Mouse (Mus musculus) kidney, embryonic 15.5 days (tissue): ENCODE results near the gene Tmx2. TPM values are rescaled to one million over a fixed set of nuclear protein-coding genes. Genes with fewer than 3 reads are reported as not detected.
A peak's percentile ranks its signal among the peaks of the same experiment; 100 is the strongest.
"Not testable (repeated sequence)": the region's sequence is repeated elsewhere in the genome, so short reads cannot be mapped to it uniquely, and the experiment has no call there.

Experiments used
- ATAC-seq: fragments of 200-750 bp; cut with Nextera tagmentation; replicated peaks from 2 replicates; pipeline ENCODE4 v1.8.0; 2017; ENCODE audit warnings: moderate TSS enrichment; ENCODE audit not compliant: low FRiP score
- H3K27ac ChIP-seq: fragments of 300-500 bp; sonication (generic); 2 replicates; pipeline ENCODE4 v1.5.1; 2015; ENCODE audit warnings: mild to moderate bottlenecking, inconsistent platforms
- H3K27me3 ChIP-seq: fragments of 300-500 bp; sonication (generic); 2 replicates; pipeline ENCODE4 v1.6.1; 2015; ENCODE audit warnings: inconsistent platforms
- H3K36me3 ChIP-seq: fragments of 300-500 bp; sonication (generic); 2 replicates; pipeline ENCODE4 v1.6.1; 2015; ENCODE audit warnings: inconsistent platforms
- H3K4me1 ChIP-seq: fragments of 300-500 bp; sonication (generic); 2 replicates; pipeline ENCODE4 v1.6.1; 2015; ENCODE audit warnings: inconsistent platforms
- H3K4me2 ChIP-seq: fragments of 300-500 bp; sonication (generic); 2 replicates; pipeline ENCODE4 v1.6.1; 2015; ENCODE audit warnings: moderate library complexity, mild to moderate bottlenecking, inconsistent platforms
- H3K4me3 ChIP-seq: fragments of 300-500 bp; sonication (generic); replicated peaks from 2 replicates; pipeline ENCODE4 v1.5.1; 2015; ENCODE audit warnings: mild to moderate bottlenecking, inconsistent platforms
- H3K9ac ChIP-seq: fragments of 300-500 bp; sonication (generic); 2 replicates; pipeline ENCODE4 v1.6.1; 2015; ENCODE audit warnings: mild to moderate bottlenecking, inconsistent platforms
- H3K9me3 ChIP-seq: fragments of 300-500 bp; sonication (generic); replicated peaks from 2 replicates; pipeline ENCODE4 v1.6.1; 2016; ENCODE audit warnings: inconsistent platforms
- WGBS: fragments of 180-500 bp; shearing (Covaris S2); methylation state at CpG from one replicate; pipeline ENCODE4 v1.1.7; 2015; ENCODE audit warnings: mixed read lengths; 5-methylcytosine and 5-hydroxymethylcytosine counted together
- polyA plus RNA-seq: library from polyadenylated mRNA; unstranded; fragments of >200 nt; fragmentation: Nextera tagmentation; extraction: Ambion mirVana; gene quantifications from 2 replicates; pipeline ENCODE4 v1.2.1, GENCODE M21; 2015

Tmx2 gene
- polyA plus RNA-seq, 1 experiment from 2014 or later: 174 TPM

GRCm38 (mm10) chr2:84677968-84678880, 716 bp downstream of the Tmx2 start, which contains the start of the genes Gm28635 and Med19:
Gene Gm28635 (minus strand): TSS chr2:84678041.
Gene Med19 (plus strand): TSS chr2:84678402.
- WGBS: under 1% methylated on average over 44 of the region's 44 CpGs
- Histone ChIP-seq H3K4me3 (peak within 1 kb of the TSS; percentile 98), H3K9me3 (no peaks in the 10 kb centered on the region), H3K27me3 (no peaks in the 10 kb centered on the region), H3K36me3 (peaks cover 40% of the 10 kb centered on the region), H3K27ac (peak within 1 kb of the TSS; percentile 88), H3K4me2 (peak within 1 kb of the TSS; percentile 68), H3K4me1 (peaks cover 20% of the 10 kb centered on the region), H3K9ac (peak within 1 kb of the TSS; percentile 94)
- peak; percentile 100 for ATAC-seq

DNA sequence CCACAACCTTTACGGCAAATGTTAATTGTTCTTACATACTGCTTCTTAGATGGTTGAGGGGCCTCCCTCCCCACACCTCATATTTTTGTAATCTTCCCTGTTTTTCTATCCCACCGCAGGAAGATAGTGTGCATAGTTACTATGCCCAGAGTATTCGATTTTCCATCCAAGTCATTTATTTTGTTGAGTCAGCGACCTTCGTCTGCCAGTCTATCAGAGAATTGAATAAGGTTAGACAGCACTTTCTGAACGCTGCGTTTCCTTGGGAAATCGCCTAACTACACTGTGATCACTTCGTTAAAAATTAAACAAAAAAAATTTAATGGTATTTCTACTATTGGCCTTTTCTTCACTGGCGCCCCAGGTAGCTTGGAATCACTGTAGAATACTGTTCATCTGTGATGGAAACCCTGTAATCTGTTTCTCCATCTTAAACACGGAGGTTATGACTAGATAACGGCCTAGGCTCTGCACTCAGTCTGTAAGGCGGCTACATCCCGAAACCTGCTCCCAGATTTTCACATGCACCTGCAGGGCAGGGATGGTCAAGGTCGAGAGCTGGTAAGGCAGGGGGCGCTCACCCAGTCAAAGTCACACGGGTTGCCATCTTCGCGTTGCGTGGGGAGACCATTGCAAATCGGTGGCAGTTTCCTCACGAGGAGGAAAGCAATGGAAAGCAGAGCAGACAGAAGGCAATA, 1.5 kb downstream of the Tmx2 start:
- 9% methylated on average over 22 of the region's 22 CpGs for WGBS
- H3K27me3 ChIP-seq: no peaks in the 10 kb centered on the region
- H3K9ac ChIP-seq: peak overlapping the region; percentile 49
- ATAC-seq: peak; percentile 65
- H3K4me2 ChIP-seq: peak overlapping the region; percentile 61
- H3K4me1 ChIP-seq: peaks cover 20% of the 10 kb centered on the region
- H3K36me3 ChIP-seq: peaks cover 45% of the 10 kb centered on the region
- H3K9me3 ChIP-seq: no peaks in the 10 kb centered on the region
- H3K27ac ChIP-seq: peak overlapping the region; percentile 83
- peak overlapping the region; percentile 98 for H3K4me3 ChIP-seq

DNA sequence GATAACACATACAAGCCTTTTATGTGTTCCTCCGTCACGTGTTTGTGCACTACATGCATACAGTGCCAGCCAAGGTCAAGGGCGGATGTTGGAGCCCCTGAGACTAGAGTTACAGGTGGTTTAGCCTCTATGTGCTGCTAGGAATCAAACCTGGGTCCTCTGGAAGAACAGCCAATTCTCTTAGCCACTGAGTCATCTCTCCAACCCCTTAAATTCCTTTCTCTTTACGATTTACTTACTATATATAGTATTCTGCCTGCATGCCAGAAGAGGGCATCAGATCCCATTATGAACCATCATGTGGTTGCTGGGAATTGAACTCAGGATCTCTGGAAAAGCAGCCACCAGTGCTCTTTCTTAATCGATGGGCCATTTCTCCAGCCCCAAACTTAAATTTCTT, 7.4 kb downstream of the Tmx2 start:
- not testable (repeated sequence) for H3K4me3 ChIP-seq, H3K9me3 ChIP-seq, H3K9ac ChIP-seq, ATAC-seq, H3K27me3 ChIP-seq
- Histone ChIP-seq H3K36me3 (peaks cover 58% of the 10 kb centered on the region), H3K27ac (0 out of 2 replicates have a peak overlapping the region, but pooled peaks have one; percentile 97), H3K4me2 (0 out of 2 replicates have a peak overlapping the region, but pooled peaks have one; percentile 71), H3K4me1 (peaks cover 15% of the 10 kb centered on the region)
- 64% methylated on average over 4 of the region's 5 CpGs for WGBS

GRCm38 (mm10) chr2:84670569-84670933, 8.4 kb downstream of the Tmx2 start, which contains the start of gene Selenoh:
Gene Selenoh (minus strand): TSS chr2:84670770.
- peak within 1 kb of the TSS; percentile 96 for H3K4me3 ChIP-seq
- ATAC-seq: peak; percentile 96
- under 1% methylated on average over 20 of the region's 20 CpGs for WGBS
- H3K4me1 ChIP-seq: peaks cover 10% of the 10 kb centered on the region
- peak within 1 kb of the TSS; percentile 97 for H3K27ac ChIP-seq
- no peaks in the 10 kb centered on the region for H3K9me3 ChIP-seq
- peaks cover 52% of the 10 kb centered on the region for H3K36me3 ChIP-seq
- no peaks in the 10 kb centered on the region for H3K27me3 ChIP-seq
- H3K9ac ChIP-seq: peak within 1 kb of the TSS; percentile 98
- peak within 1 kb of the TSS; percentile 71 for H3K4me2 ChIP-seq

DNA sequence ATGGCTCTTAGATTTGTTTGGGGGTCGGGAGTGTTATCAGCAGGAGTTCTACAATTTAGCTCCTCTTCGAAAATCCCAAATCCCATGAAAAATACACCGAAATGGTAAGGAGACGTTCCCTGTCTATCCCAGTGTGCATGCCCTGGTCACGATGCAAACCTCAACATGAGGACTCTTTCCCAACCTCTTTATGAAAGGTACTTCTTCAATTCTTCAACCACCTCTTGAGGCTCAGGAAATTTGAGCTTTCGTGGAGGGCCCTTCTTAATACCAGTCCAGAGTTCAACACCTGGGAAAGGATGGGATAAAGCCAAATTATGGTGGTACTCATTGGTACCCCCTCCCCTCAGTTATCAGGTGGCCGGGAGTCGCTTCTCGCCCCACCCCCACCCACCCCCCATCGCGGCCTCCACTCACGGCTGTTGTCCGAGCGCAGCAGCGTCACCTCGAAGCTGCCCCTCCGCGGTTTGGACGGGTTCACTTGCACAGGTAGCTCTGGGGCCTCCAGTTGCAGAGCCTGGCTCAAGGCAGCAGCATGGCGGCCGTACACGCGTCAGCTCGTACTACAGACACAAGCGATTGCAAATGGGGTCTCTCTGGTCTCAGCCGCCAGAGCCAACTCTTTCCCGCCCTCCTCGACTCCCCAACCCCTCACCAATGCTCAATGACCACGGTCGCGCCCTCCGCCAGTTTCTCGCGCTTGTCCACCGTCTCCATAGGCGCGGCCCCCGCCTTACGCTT, 8.9 kb downstream of the Tmx2 start:
- Histone ChIP-seq H3K36me3 (peaks cover 46% of the 10 kb centered on the region), H3K4me1 (peaks cover 10% of the 10 kb centered on the region), H3K4me2 (peak overlapping the region; percentile 71), H3K4me3 (peak overlapping the region; percentile 96), H3K27me3 (no peaks in the 10 kb centered on the region), H3K9me3 (no peaks in the 10 kb centered on the region), H3K9ac (peak overlapping the region; percentile 98), H3K27ac (peak overlapping the region; percentile 97)
- peak; percentile 86 for ATAC-seq
- 3% methylated on average over 39 of the region's 39 CpGs for WGBS

GRCm38 (mm10) chr2:84666081-84666480, 12.9 kb downstream of the Tmx2 start:
- peaks cover 10% of the 10 kb centered on the region for H3K4me1 ChIP-seq
- no peak overlapping the region for H3K4me2 ChIP-seq
- peak overlapping the region; percentile 66 for H3K27ac ChIP-seq
- H3K9me3 ChIP-seq: no peaks in the 10 kb centered on the region
- H3K4me3 ChIP-seq: no peak overlapping the region
- peaks cover 20% of the 10 kb centered on the region for H3K36me3 ChIP-seq
- no peak overlapping the region for H3K9ac ChIP-seq
- ATAC-seq: no peak
- H3K27me3 ChIP-seq: no peaks in the 10 kb centered on the region
- WGBS: 58% methylated on average over 12 of the region's 12 CpGs

DNA sequence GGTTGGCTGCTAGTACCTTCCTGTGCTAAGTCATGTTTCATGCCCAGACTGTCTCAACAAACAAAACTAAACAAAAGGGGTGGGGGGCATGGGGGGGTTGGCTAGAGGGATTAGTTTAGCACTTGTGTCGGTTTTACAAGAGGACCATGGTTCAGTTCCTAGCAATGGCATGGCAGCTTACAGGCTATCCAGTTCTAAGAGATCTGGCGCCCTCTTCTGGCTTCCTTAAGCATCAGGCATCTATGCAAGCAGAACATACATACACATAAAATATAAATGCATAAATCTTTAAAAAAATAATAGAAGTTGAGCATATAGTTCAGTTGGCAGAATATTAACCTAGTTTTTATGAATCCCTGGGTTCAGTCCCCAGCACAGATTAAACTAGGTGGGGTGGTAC, 16.1 kb downstream of the Tmx2 start:
- H3K36me3 ChIP-seq: peaks cover 8% of the 10 kb centered on the region; the same call in 1 of the 2 replicates
- no peak overlapping the region for H3K4me3 ChIP-seq
- H3K27me3 ChIP-seq: no peaks in the 10 kb centered on the region
- 0 out of 2 replicates have a peak, but pooled peaks have one; percentile 26 for ATAC-seq
- no peak overlapping the region for H3K9ac ChIP-seq
- H3K9me3 ChIP-seq: no peaks in the 10 kb centered on the region
- no peaks in the 10 kb centered on the region for H3K4me1 ChIP-seq
- WGBS: 28% methylated on average over 2 of the region's 2 CpGs
- no peak overlapping the region for H3K4me2 ChIP-seq
- H3K27ac ChIP-seq: no peak overlapping the region

GRCm38 (mm10) chr2:84660253-84660652, 18.7 kb downstream of the Tmx2 start:
- no peak overlapping the region for H3K4me3 ChIP-seq
- H3K36me3 ChIP-seq: no peaks in the 10 kb centered on the region
- H3K4me2 ChIP-seq: no peak overlapping the region
- ATAC-seq: no peak; the same call in 1 of the 2 replicates
- H3K9ac ChIP-seq: no peak overlapping the region
- H3K4me1 ChIP-seq: no peaks in the 10 kb centered on the region
- no peaks in the 10 kb centered on the region for H3K9me3 ChIP-seq
- no peak overlapping the region for H3K27ac ChIP-seq
- H3K27me3 ChIP-seq: no peaks in the 10 kb centered on the region
- 67% methylated on average over 3 of the region's 3 CpGs for WGBS

DNA sequence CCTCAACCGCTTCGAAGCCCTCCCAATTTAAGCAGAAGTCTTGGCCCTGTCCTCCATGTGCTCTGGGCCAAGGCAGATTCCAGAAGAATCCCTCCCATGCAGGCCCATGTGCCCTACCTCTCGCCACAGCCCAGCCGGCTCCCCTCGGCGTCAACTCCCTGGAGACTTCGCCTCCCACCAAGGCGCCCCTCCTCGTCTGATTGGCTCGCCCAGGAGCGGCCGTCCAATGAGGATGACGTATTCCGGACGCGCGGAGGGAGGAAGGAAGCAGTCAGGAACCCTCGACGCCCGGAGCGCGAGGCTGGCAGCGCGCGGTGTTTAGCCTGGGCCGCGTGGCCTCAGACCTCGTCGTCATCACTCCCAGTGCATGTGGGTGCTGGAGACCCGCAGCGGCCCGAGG, 20.1 kb downstream of the Tmx2 start, which contains the start of gene Btbd18:
TSS of gene Btbd18 (plus strand) at position 274 of the 400 bp plus-strand sequence.
- H3K4me2 ChIP-seq: no peak within 1 kb of the TSS
- H3K36me3 ChIP-seq: no peaks in the 10 kb centered on the region
- H3K4me3 ChIP-seq: no peak within 1 kb of the TSS
- no peaks in the 10 kb centered on the region for H3K27me3 ChIP-seq
- WGBS: 90% methylated on average over 32 of the region's 32 CpGs
- H3K4me1 ChIP-seq: no peaks in the 10 kb centered on the region
- no peak for ATAC-seq
- no peak within 1 kb of the TSS for H3K9ac ChIP-seq
- H3K9me3 ChIP-seq: no peaks in the 10 kb centered on the region
- H3K27ac ChIP-seq: no peak within 1 kb of the TSS

DNA sequence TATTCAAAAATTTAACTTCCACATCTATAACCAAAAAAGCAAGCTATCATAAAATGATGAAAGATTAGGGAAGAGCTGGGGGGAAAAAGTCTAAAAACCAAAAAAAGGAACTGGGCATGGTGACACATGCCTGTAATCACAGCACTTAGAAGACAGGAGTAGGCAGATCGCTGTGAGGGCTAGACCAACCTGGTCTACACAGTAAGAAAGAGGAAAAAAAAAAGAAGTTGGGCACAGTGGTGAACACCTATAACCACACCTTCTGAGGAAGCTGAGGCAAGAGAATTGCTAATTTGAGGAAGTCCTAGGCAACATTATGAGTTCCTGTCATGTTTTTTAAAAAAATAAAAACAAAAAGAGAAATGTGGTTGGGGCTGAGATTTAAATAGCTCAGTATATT, 23.1 kb downstream of the Tmx2 start:
- Histone ChIP-seq H3K9me3 (no peaks in the 10 kb centered on the region), H3K4me2 (no peak overlapping the region), H3K4me1 (peaks cover 6% of the 10 kb centered on the region; the same call in 1 of the 2 replicates), H3K9ac (no peak overlapping the region), H3K27ac (no peak overlapping the region), H3K27me3 (no peaks in the 10 kb centered on the region), H3K4me3 (no peak overlapping the region), H3K36me3 (no peaks in the 10 kb centered on the region)
- ATAC-seq: no peak
- 76% methylated on average over 1 of the region's 1 CpGs for WGBS

DNA sequence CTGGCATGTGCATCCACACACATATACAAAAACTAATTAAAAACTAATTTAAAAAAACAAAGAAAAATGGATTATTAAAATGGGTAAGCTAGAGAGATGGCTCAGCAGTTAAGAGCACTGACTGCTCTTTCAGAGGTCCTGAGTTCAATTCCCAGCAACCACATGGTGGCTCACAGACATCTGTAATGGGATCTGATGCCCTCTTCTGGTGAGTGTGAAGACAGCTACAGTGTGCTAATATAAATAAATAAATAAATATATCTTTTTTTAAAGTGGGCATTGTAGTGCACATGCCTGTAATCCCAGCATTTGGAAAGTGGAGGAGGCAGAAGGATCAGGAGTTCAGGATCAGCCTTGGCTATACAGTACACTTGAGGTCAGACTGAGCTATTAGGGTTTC, 25.6 kb downstream of the Tmx2 start:
- no peaks in the 10 kb centered on the region for H3K36me3 ChIP-seq
- H3K4me2 ChIP-seq: no peak overlapping the region
- no peak for ATAC-seq
- H3K27me3 ChIP-seq: no peaks in the 10 kb centered on the region
- no peak overlapping the region for H3K9ac ChIP-seq
- no peak overlapping the region for H3K27ac ChIP-seq
- no peak overlapping the region for H3K4me3 ChIP-seq
- H3K9me3 ChIP-seq: no peaks in the 10 kb centered on the region
- peaks cover 6% of the 10 kb centered on the region; the same call in 1 of the 2 replicates for H3K4me1 ChIP-seq
